Mouse (Mus musculus) E14TG2a.4 (cell line): ENCODE data around the gene Foxe3.
A peak's percentile ranks its signal among the peaks of the same experiment; 100 is the strongest.
"Not testable (repeated sequence)": the region's sequence is repeated elsewhere in the genome, so short reads cannot be mapped to it uniquely, and the experiment has no call there.

Experiments used
- H3K27me3 ChIP-seq: 2 replicates; pipeline ENCODE4 v1.6.1; 2014; ENCODE audit warnings: low read length, control low read depth; ENCODE audit not compliant: insufficient read depth
- H3K36me3 ChIP-seq: 2 replicates; pipeline ENCODE4 v1.6.1; 2014; ENCODE audit warnings: low read length, control low read depth; ENCODE audit not compliant: insufficient read depth
- H3K4me1 ChIP-seq: replicated peaks from 2 replicates; pipeline ENCODE4 v1.6.1; 2014; ENCODE audit warnings: low read depth, low read length, control low read depth
- H3K4me3 ChIP-seq: replicated peaks from 2 replicates; pipeline ENCODE4 v1.5.1; 2014; ENCODE audit warnings: mild to moderate bottlenecking, low read length
- H3K9me3 ChIP-seq: 2 replicates; pipeline ENCODE4 v1.6.1; 2014; ENCODE audit warnings: low read length, control low read depth
- CTCF ChIP-seq: conservative IDR thresholded peaks from 2 replicates; pipeline ENCODE4 v1.5.1; 2014; ENCODE audit warnings: low read length
- NANOG ChIP-seq: IDR thresholded peaks from 2 replicates; pipeline ENCODE4 v1.6.1; 2014; ENCODE audit warnings: borderline replicate concordance, low read length, mixed read lengths
- POU5F1 ChIP-seq: IDR thresholded peaks from 2 replicates; pipeline ENCODE4 v1.6.1; 2014; ENCODE audit warnings: low read length, borderline replicate concordance

The Foxe3 gene

DNA sequence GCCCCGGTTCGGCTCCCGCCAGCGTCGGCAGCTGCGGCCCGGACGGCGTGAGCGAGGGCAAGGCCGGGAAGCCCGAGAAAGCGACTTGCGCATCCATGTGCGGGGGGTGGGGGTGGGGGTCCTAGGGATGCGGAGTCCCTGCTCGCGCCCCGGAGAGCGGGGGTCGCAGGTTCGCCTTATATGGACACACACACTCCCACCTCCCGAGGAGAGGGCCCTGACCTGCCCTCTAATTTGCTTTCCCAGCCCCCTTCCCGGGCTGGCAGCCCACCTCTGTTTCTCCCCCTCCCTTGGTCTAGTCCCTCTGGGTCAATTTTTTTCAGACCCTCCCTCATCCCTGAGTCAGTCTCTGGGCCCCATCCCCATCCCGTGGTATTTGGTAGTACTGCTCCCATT, at the start of gene Foxe3:
Gene Foxe3 (minus strand): TSS at position 97 of the 396 bp plus-strand sequence.
- H3K27me3 ChIP-seq = peaks cover 89% of the 10 kb centered on the region
- TF ChIP-seq NANOG (no peak), CTCF (no peak), POU5F1 (no peak)
- H3K36me3 ChIP-seq = no peaks in the 10 kb centered on the region
- peak within 1 kb of the TSS; percentile 72 for H3K4me3 ChIP-seq
- no peaks in the 10 kb centered on the region; the same call in 1 of the 2 replicates for H3K9me3 ChIP-seq
- H3K4me1 ChIP-seq = peaks cover 17% of the 10 kb centered on the region

DNA sequence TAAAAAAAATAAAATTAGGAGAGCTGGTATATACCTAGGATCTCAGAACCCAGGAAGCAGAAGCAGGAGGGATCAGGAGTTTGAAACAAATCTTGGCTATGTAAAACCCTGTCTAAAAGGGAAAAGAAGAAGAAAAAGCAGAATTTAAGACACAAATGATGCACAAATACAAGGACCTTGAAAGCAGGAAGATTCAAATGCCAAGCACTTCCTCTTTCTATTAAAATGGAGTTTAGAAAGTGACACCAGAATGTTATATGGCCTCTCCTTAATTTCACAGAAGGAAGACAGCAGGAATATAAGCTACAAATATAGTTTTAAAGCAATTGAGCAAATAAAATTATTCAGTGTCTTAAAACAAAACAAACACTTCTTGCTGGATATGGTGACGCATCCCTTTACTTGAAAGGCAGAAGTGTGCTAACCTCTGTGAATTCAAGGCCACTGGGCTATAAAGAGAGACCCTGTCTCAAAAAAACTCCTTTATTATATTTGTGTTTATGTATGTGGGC, 47.5 kb upstream of the Foxe3 start:
- Histone ChIP-seq H3K9me3 (no peaks in the 10 kb centered on the region), H3K36me3 (peaks cover 4% of the 10 kb centered on the region), H3K4me1 (no peaks in the 10 kb centered on the region), H3K27me3 (no peaks in the 10 kb centered on the region), H3K4me3 (no peak overlapping the region)
- TF ChIP-seq CTCF (no peak), POU5F1 (no peak), NANOG (no peak)

DNA sequence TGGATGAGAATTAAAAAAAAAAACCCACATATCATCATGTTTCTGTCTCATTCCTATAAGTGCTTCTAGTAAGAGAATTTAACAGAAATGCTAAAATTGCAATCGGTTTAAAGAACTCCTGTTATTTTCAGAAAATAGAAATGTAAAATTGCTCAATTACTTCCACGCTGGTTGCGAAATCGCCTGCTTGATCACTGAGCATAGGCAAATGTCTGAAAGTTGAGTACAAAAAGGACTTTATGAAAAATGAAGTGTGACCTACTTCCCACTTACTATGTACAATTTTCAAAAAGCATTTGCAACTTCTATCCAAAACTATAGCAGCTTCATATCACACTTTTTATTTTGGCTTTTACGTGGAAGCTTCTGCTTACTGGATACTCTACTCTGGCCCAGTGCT, 44.9 kb upstream of the Foxe3 start:
- Histone ChIP-seq H3K36me3 (peaks cover 24% of the 10 kb centered on the region), H3K4me1 (peaks cover under 1% of the 10 kb centered on the region; the same call in 1 of the 2 replicates), H3K27me3 (no peaks in the 10 kb centered on the region), H3K9me3 (no peaks in the 10 kb centered on the region), H3K4me3 (no peak overlapping the region)
- no peak for TF ChIP-seq POU5F1
- TF ChIP-seq CTCF = no peak
- TF ChIP-seq NANOG = no peak

DNA sequence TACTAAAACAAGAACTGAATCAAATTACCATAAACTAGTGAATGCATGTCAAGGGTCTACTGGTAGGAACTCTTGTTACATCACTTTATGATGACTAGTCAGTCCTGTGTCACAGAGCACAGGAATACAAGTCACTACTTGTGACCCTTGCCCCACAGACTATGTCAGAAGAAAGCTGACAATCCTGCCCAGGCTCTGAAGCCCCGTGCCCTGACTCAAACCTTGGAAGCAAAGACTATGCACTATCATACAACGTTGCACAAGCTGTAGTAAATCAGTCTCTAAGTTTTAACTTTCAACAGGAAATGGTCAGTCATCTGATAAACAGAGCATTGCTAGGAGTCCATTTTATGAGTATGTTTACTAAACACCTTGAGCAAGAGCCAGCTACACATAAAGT, 35.1 kb upstream of the Foxe3 start:
- H3K9me3 ChIP-seq, H3K27me3 ChIP-seq, H3K4me3 ChIP-seq: not testable (repeated sequence)
- Histone ChIP-seq H3K36me3 (peaks cover 34% of the 10 kb centered on the region), H3K4me1 (peaks cover 22% of the 10 kb centered on the region)

DNA sequence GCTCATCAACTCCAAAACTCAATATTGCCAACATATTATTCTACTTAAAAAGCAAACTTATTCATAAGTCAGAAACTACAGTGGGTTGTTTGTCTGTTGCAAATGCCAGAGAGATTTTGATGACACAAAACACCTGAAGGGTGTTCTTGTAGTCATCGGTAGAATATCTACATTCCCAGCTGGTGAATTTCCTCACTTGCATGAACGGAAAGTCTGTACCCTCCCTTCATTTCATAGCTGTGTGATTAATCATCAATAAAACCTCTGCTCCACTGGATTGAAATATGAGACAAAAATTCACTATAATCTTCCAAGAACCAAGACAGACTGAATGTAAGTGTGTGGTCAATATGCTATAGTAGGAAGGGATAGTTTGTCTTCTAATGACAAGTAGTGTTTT, 33.7 kb upstream of the Foxe3 start:
- no peaks in the 10 kb centered on the region for H3K27me3 ChIP-seq
- no peak for TF ChIP-seq NANOG
- TF ChIP-seq CTCF = no peak
- TF ChIP-seq POU5F1 = no peak
- H3K9me3 ChIP-seq = no peaks in the 10 kb centered on the region
- peaks cover 9% of the 10 kb centered on the region for H3K4me1 ChIP-seq
- H3K4me3 ChIP-seq = no peak overlapping the region
- H3K36me3 ChIP-seq = peaks cover 21% of the 10 kb centered on the region

DNA sequence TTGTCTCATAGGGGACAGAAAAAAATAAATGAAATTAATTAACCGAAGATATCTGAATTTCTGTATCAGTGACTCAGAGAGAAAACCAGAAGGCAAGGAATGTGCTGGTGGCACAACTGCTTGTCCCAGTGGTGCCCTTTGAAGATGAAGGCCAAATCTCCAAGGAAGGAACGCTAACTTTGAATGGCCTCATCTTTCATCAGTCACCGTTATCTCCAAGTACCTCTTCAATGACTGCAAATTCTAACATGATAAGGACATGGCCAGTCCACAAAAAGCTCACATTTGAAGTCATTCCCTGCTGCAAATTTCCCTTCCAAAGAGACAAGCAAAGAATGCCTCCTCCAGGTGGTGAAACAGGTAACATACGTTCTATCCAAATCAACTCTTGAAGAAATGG, 33.0 kb upstream of the Foxe3 start:
- H3K27me3 ChIP-seq = no peaks in the 10 kb centered on the region
- H3K9me3 ChIP-seq = no peaks in the 10 kb centered on the region
- TF ChIP-seq NANOG (no peak), POU5F1 (no peak)
- peaks cover 16% of the 10 kb centered on the region for H3K36me3 ChIP-seq
- H3K4me1 ChIP-seq = peaks cover 9% of the 10 kb centered on the region; the same call in 1 of the 2 replicates
- H3K4me3 ChIP-seq = no peak overlapping the region

DNA sequence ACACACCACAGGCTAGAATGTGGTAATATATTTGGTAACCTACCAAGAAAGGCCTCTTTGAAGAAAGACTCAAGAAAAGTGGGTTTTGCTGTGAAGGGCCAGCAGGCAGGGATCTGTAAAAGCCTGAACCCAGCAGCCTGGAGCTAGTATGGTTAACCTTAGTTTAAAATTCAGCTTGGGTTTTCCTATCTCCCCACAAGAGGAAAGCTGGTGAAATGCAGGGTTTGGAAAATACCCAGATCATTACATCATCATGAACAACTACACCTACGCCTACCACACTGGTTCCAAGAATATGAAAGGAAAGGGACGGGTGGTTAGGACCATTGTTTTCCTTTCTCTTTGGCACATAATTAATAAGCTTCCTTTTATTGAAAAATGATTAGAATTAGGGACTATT, 32.4 kb upstream of the Foxe3 start:
- Histone ChIP-seq H3K4me1 (peaks cover 9% of the 10 kb centered on the region; the same call in 1 of the 2 replicates), H3K9me3 (no peaks in the 10 kb centered on the region), H3K4me3 (no peak overlapping the region), H3K27me3 (no peaks in the 10 kb centered on the region), H3K36me3 (peaks cover 16% of the 10 kb centered on the region)
- TF ChIP-seq CTCF = no peak
- no peak for TF ChIP-seq NANOG
- no peak for TF ChIP-seq POU5F1

DNA sequence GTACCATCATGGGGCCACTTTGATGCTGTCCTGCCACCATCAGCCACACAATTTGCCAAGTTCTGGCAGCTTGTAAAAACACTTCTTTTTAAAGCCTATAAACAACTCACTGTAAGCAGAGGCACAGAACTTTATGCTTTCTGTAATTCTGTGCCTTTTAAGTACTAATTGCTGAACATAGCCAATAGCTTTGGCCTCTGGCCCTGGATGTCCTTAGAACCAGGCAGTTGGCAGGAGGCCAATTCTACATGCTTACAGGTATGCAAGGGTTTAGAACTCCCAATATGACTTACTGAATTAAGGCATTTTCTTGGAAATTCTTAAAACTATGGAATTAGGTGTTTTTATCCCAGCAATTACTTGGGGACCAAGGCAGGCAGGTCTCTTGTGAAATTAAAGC, 31.6 kb upstream of the Foxe3 start:
- peaks cover 2% of the 10 kb centered on the region; the same call in 1 of the 2 replicates for H3K4me1 ChIP-seq
- TF ChIP-seq POU5F1 = no peak
- peaks cover 8% of the 10 kb centered on the region for H3K36me3 ChIP-seq
- no peaks in the 10 kb centered on the region for H3K9me3 ChIP-seq
- no peak overlapping the region for H3K4me3 ChIP-seq
- H3K27me3 ChIP-seq = no peaks in the 10 kb centered on the region

DNA sequence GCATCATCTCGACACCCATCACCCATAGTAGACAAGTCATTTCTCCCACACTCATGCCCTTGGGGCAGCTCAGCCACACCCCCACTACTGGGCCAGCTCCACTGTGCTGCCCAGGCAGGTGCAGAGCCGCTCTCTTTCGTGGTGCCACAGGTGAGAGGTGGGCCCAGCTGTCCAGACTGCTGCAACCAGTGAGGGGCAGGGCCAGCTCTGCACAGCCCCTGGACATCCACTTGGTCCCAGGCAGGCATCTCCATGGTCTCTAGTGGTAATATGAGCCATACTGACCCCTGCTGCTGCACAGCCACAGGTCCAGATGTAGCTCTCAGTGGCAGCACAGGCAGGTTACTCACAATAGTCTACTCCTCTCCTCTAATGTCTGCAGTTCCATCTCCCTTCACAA, 27.4 kb upstream of the Foxe3 start:
- H3K9me3 ChIP-seq = no peaks in the 10 kb centered on the region
- H3K4me1 ChIP-seq = no peaks in the 10 kb centered on the region
- H3K27me3 ChIP-seq = peaks cover 13% of the 10 kb centered on the region
- no peak for TF ChIP-seq CTCF
- TF ChIP-seq POU5F1 = no peak
- TF ChIP-seq NANOG = no peak
- H3K36me3 ChIP-seq = no peaks in the 10 kb centered on the region
- H3K4me3 ChIP-seq = no peak overlapping the region
